Mouse (Mus musculus) kidney, adult 2 months (tissue): Measurements from ENCODE around the gene Rad51b. TPM values are rescaled to one million over a fixed set of nuclear protein-coding genes. Genes with fewer than 3 reads are reported as not detected.
A peak's percentile ranks its signal among the peaks of the same experiment; 100 is the strongest.

Source experiments
- DNase-seq: peaks from one replicate; pipeline ENCODE4 v3.0.0; 2021
- H3K27ac ChIP-seq: fragments of 200-500 bp; 2 replicates; pipeline ENCODE4 v1.5.1; 2012; ENCODE audit warnings: low read depth, low read length, control low read depth, inconsistent platforms; ENCODE audit not compliant: insufficient read depth
- H3K27me3 ChIP-seq: fragments of 200-500 bp; replicated peaks from 2 replicates; pipeline ENCODE4 v1.6.1; 2012; ENCODE audit warnings: mild to moderate bottlenecking, moderate library complexity, low read length, inconsistent platforms; ENCODE audit not compliant: control insufficient read depth, insufficient read depth
- H3K36me3 ChIP-seq: fragments of 200-500 bp; 2 replicates; pipeline ENCODE4 v1.6.1; 2012; ENCODE audit warnings: mild to moderate bottlenecking, moderate library complexity, low read length, inconsistent platforms; ENCODE audit not compliant: control insufficient read depth, insufficient read depth
- H3K4me1 ChIP-seq: fragments of 200-500 bp; 2 replicates; pipeline ENCODE4 v1.6.1; 2011; ENCODE audit warnings: low read length; ENCODE audit not compliant: control insufficient read depth, insufficient read depth
- H3K4me3 ChIP-seq: fragments of 200-500 bp; 2 replicates; pipeline ENCODE4 v1.5.1; 2011; ENCODE audit warnings: mild to moderate bottlenecking, low read depth, low read length, control low read depth; ENCODE audit not compliant: insufficient read depth
- CTCF ChIP-seq: fragments of 200-500 bp; conservative IDR thresholded peaks from 2 replicates; pipeline ENCODE4 v1.5.1; 2011; ENCODE audit warnings: low read depth, mild to moderate bottlenecking, control low read depth, low read length, moderate library complexity, mixed read lengths; ENCODE audit not compliant: insufficient read depth, insufficient read length
- POLR2A ChIP-seq: fragments of 200-500 bp; IDR thresholded peaks from one replicate; pipeline ENCODE4 v1.6.1; 2011; ENCODE audit warnings: low read depth, low read length, control low read depth
- WGBS: fragments of 180-500 bp; shearing (Covaris S2); methylation state at CpG from one replicate; pipeline ENCODE4 v1.1.7; 2018; 5-methylcytosine and 5-hydroxymethylcytosine counted together
- polyA plus RNA-seq: library from polyadenylated mRNA; depleted of rRNA; stranded (reverse); fragments of >200 nt; gene quantifications from 2 replicates; pipeline ENCODE4 v1.2.3, GENCODE M21; 2012

Rad51b gene
- polyA plus RNA-seq, 1 experiment, result 0.14 TPM

DNA sequence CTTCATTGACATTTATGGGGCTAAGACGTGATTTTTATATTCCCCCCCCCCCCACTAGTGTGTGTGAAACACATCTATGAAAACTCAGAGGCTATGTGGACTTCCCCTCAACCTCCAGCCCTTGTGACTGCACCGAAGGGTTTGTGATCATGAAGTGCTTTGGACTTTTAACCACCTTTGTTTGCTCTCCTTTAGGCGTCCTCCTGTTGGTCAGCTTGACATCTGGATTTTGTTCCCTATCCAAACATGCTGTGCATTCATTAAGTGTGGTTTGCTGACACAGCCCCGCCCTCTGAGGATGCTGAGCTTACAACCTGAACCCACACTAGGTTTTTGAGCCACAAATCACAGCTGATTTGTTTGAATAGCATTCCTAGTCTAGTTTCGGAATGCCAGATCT, 502.3 kb downstream of the Rad51b start:
- DNase-seq, result no peak
- no peaks in the 10 kb centered on the region for H3K36me3 ChIP-seq
- no peaks in the 10 kb centered on the region for H3K27me3 ChIP-seq
- H3K4me1 ChIP-seq, result no peaks in the 10 kb centered on the region
- 80% methylated on average over 5 of the region's 5 CpGs for WGBS
- TF ChIP-seq POLR2A (no peak), CTCF (no peak)
- no peak overlapping the region for H3K27ac ChIP-seq
- H3K4me3 ChIP-seq, result no peak overlapping the region

DNA sequence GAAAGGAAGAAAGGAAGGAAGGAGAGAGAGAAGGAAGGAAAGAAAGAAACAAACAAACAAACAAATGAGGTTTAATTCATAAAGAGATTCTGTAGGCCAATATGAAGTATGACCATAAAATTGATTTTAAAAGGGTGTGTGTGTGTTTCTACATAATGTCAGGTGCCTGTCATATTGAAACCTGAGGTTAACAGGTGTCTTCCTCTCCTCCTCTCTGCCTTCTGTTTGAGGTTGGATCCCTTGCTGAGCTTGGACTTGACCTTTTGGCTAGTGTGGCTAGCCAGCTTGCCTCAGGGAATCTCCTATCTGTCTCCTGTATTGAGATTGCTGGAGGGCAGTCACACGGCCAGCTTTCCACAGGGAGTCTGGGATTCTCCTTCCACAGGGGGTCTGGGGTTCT, 506.6 kb downstream of the Rad51b start:
- Histone ChIP-seq H3K36me3 (no peaks in the 10 kb centered on the region), H3K27ac (no peak overlapping the region), H3K4me1 (no peaks in the 10 kb centered on the region), H3K27me3 (no peaks in the 10 kb centered on the region), H3K4me3 (no peak overlapping the region)
- 89% methylated on average over 1 of the region's 1 CpGs for WGBS
- DNase-seq, result no peak
- no peak for TF ChIP-seq CTCF
- no peak for TF ChIP-seq POLR2A

- WGBS, result 77% methylated on average over 8 of the region's 8 CpGs
- H3K4me1 ChIP-seq, result no peaks in the 10 kb centered on the region
- no peaks in the 10 kb centered on the region for H3K36me3 ChIP-seq
- DNase-seq, result no peak
- no peak overlapping the region for H3K4me3 ChIP-seq
- no peak overlapping the region for H3K27ac ChIP-seq
- no peak for TF ChIP-seq POLR2A
- no peaks in the 10 kb centered on the region for H3K27me3 ChIP-seq
Observed at GRCm38 (mm10) chr12:79804776-79805524, 507.9 kb downstream of the Rad51b start.

- no peak for DNase-seq
- Histone ChIP-seq H3K36me3 (no peaks in the 10 kb centered on the region), H3K27ac (no peak overlapping the region), H3K4me3 (no peak overlapping the region), H3K4me1 (no peaks in the 10 kb centered on the region), H3K27me3 (no peaks in the 10 kb centered on the region)
- TF ChIP-seq CTCF (no peak), POLR2A (no peak)
- WGBS, result 86% methylated on average over 4 of the region's 4 CpGs
Observed at GRCm38 (mm10) chr12:79806990-79807389, 509.9 kb downstream of the Rad51b start.

- WGBS, result 66% methylated on average over 10 of the region's 10 CpGs
- TF ChIP-seq POLR2A (no peak), CTCF (no peak)
- no peaks in the 10 kb centered on the region for H3K4me1 ChIP-seq
Observed at GRCm38 (mm10) chr12:79807410-79807847, 510.3 kb downstream of the Rad51b start.

DNA sequence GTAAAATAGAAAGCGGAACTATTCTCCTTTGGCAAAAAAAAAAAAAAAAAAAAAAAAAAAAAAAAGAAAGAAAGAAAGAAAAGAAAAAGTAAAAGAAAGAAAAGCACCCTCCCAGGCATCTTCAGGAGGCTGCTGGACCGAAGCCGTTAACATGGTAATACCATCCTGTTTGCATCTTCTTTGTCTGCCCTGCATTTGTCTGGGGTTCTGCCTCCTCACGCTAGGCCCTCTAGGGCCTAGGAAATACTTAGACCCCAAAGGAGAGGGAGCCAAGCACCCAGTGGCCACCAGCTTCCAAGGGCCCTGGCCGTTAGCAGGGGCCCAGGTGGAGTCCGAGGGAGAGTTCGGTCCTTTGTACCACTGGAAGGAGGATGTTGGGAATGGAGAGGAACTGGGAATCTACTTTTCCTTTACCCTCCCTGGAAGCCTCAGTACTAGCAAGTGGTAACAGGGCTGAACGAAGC, 510.9 kb downstream of the Rad51b start:
- Histone ChIP-seq H3K36me3 (no peaks in the 10 kb centered on the region), H3K4me1 (no peaks in the 10 kb centered on the region), H3K4me3 (no peak overlapping the region), H3K27me3 (no peaks in the 10 kb centered on the region), H3K27ac (no peak overlapping the region)
- no peak for TF ChIP-seq CTCF
- no peak for TF ChIP-seq POLR2A
- no peak for DNase-seq
- WGBS, result 92% methylated on average over 8 of the region's 8 CpGs

More at GRCm38 (mm10) chr12:79807410-79807847, 510.3 kb downstream of the Rad51b start:
- DNase-seq, result no peak
- no peak overlapping the region for H3K4me3 ChIP-seq
- H3K27me3 ChIP-seq, result no peaks in the 10 kb centered on the region
- no peak overlapping the region for H3K27ac ChIP-seq
- no peaks in the 10 kb centered on the region for H3K36me3 ChIP-seq

- WGBS, result 84% methylated on average over 18 of the region's 18 CpGs
- no peak overlapping the region for H3K4me3 ChIP-seq
- no peaks in the 10 kb centered on the region for H3K27me3 ChIP-seq
- TF ChIP-seq POLR2A, result no peak
- TF ChIP-seq CTCF, result no peak
- no peaks in the 10 kb centered on the region for H3K4me1 ChIP-seq
- peak; percentile 17 for DNase-seq
- H3K36me3 ChIP-seq, result no peaks in the 10 kb centered on the region
- H3K27ac ChIP-seq, result no peak overlapping the region
Observed at GRCm38 (mm10) chr12:79808426-79809398, 511.6 kb downstream of the Rad51b start.
